Mouse (Mus musculus) hindbrain, embryonic 14.5 days (tissue): ENCODE results near the gene Usp29. TPM values are rescaled to one million over a fixed set of nuclear protein-coding genes. Genes with fewer than 3 reads are reported as not detected.

Experiments used
- ATAC-seq: fragments of 200-750 bp; cut with Nextera tagmentation; 2 replicates; pipeline ENCODE4 v1.8.0; 2017; ENCODE audit warnings: moderate number of reproducible peaks, mild to moderate bottlenecking, moderate TSS enrichment, moderate library complexity; ENCODE audit not compliant: low FRiP score
- DNase-seq: peaks from one replicate; pipeline ENCODE4 v3.0.0-alpha.2; 2015; ENCODE audit warnings: low spot score
- H3K27ac ChIP-seq: fragments of 300-500 bp; sonication (generic); 2 replicates; pipeline ENCODE4 v1.5.1; 2014; ENCODE audit warnings: mild to moderate bottlenecking, moderate library complexity
- H3K27me3 ChIP-seq: fragments of 300-500 bp; sonication (generic); 2 replicates; pipeline ENCODE4 v1.6.1; 2014; ENCODE audit warnings: mild to moderate bottlenecking, low read length, mixed read lengths; ENCODE audit not compliant: control insufficient read depth, insufficient read depth
- H3K36me3 ChIP-seq: fragments of 300-500 bp; sonication (generic); replicated peaks from 2 replicates; pipeline ENCODE4 v1.6.1; 2014; ENCODE audit not compliant: control insufficient read depth, insufficient read depth
- H3K4me1 ChIP-seq: fragments of 300-500 bp; sonication (generic); replicated peaks from 2 replicates; pipeline ENCODE4 v1.6.1; 2014; ENCODE audit warnings: antibody characterized with exemption, low read length, mixed read lengths; ENCODE audit not compliant: control insufficient read depth, insufficient read depth
- H3K4me2 ChIP-seq: fragments of 300-500 bp; sonication (generic); replicated peaks from 2 replicates; pipeline ENCODE4 v1.6.1; 2014; ENCODE audit warnings: mild to moderate bottlenecking, moderate library complexity
- H3K4me3 ChIP-seq: fragments of 300-500 bp; sonication (generic); replicated peaks from 2 replicates; pipeline ENCODE4 v1.5.1; 2014; ENCODE audit warnings: mild to moderate bottlenecking, low read length
- H3K9ac ChIP-seq: fragments of 300-500 bp; sonication (generic); 2 replicates; pipeline ENCODE4 v1.6.1; 2014
- H3K9me3 ChIP-seq: fragments of 300-500 bp; sonication (generic); 2 replicates; pipeline ENCODE4 v1.6.1; 2016; ENCODE audit warnings: low read length; ENCODE audit not compliant: control insufficient read depth
- WGBS: fragments of 180-500 bp; shearing (Covaris S2); extraction: QIAGEN DNeasy Blood & Tissue Kit; methylation state at CpG from one replicate; pipeline ENCODE4 v1.1.7; 2014; 5-methylcytosine and 5-hydroxymethylcytosine counted together
- polyA plus RNA-seq: library from polyadenylated mRNA; unstranded; fragments of >200 nt; fragmentation: Nextera tagmentation; extraction: Ambion mirVana; gene quantifications from 2 replicates; pipeline ENCODE4 v1.2.1, GENCODE M21; 2014

Gene Usp29
- 29.0 and 29.4 TPM in 2 replicates for polyA plus RNA-seq

DNA sequence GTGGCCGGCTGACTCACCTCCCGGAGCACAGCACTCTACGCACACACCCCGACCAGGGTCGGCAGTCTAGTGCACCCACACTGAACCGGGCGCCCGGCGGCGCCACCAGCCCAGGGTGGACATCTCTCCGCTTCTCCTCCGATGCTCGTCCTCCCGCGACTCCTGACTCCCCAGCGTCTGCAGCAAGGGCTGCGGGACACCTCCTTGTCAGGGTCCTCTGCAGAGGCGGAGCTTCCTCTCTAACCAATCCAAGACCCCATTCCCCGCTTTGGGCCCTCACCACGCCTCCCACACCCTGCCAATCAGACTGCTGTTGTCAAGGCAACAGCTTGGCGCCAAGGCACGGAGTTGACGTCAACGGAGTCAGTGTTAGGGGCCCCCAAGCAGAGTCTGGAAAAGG, at the start of gene Usp29, which contains the start of gene Peg3:
Gene Usp29 (plus strand): TSS at position 338 of the 400 bp plus-strand sequence.
Gene Peg3 (minus strand): TSS at position 191 of the 400 bp plus-strand sequence.
- peak within 1 kb of the TSS; percentile 61 for H3K4me3 ChIP-seq
- H3K4me2 ChIP-seq = peak within 1 kb of the TSS; percentile 49
- H3K27me3 ChIP-seq = no peaks in the 10 kb centered on the region
- DNase-seq (peak; percentile 90), ATAC-seq (peak; percentile 46)
- H3K9me3 ChIP-seq = peaks cover 40% of the 10 kb centered on the region
- H3K27ac ChIP-seq = peak within 1 kb of the TSS; percentile 98
- 0 out of 2 replicates have a peak, but pooled peaks cover 4% of the 10 kb centered on the region for H3K4me1 ChIP-seq
- peaks cover 8% of the 10 kb centered on the region; the same call in 1 of the 2 replicates for H3K36me3 ChIP-seq
- WGBS = 43% methylated on average over 24 of the region's 24 CpGs
- H3K9ac ChIP-seq = peak within 1 kb of the TSS; percentile 72

- Histone ChIP-seq H3K4me3 (no peak overlapping the region), H3K4me1 (no peaks in the 10 kb centered on the region), H3K9me3 (no peaks in the 10 kb centered on the region), H3K4me2 (no peak overlapping the region), H3K36me3 (0 out of 2 replicates have a peak, but pooled peaks cover 4% of the 10 kb centered on the region), H3K27me3 (no peaks in the 10 kb centered on the region), H3K9ac (no peak overlapping the region), H3K27ac (no peak overlapping the region)
- no peak for ATAC-seq
- WGBS = 97% methylated on average over 6 of the region's 6 CpGs
- no peak for DNase-seq
Measured at GRCm38 (mm10) chr7:6685511-6685910, 44.9 kb upstream of the Usp29 start.

- H3K9me3 ChIP-seq = no peaks in the 10 kb centered on the region
- no peaks in the 10 kb centered on the region for H3K4me1 ChIP-seq
- peak within 1 kb of the TSS; percentile 37; the same call in 1 of the 2 replicates for H3K9ac ChIP-seq
- H3K36me3 ChIP-seq = no peaks in the 10 kb centered on the region
- peak within 1 kb of the TSS; percentile 67 for H3K4me2 ChIP-seq
- no peak within 1 kb of the TSS for H3K27ac ChIP-seq
- WGBS = 11% methylated on average over 32 of the region's 32 CpGs
- no peaks in the 10 kb centered on the region for H3K27me3 ChIP-seq
- peak within 1 kb of the TSS; percentile 38 for H3K4me3 ChIP-seq
- DNase-seq = peak; percentile 89
- ATAC-seq = peak; percentile 100
Measured at GRCm38 (mm10) chr7:6696241-6697045, 33.9 kb upstream of the Usp29 start, which contains the start of gene Zim1. Gene Zim1 (minus strand): TSS chr7:6696450.

- WGBS = 87% methylated on average over 3 of the region's 3 CpGs
Measured at GRCm38 (mm10) chr7:6699230-6699629, 31.1 kb upstream of the Usp29 start.

GRCm38 (mm10) chr7:6707416-6708015, 22.9 kb upstream of the Usp29 start:
- Histone ChIP-seq H3K4me3 (no peak overlapping the region), H3K36me3 (peaks cover 81% of the 10 kb centered on the region), H3K4me2 (no peak overlapping the region), H3K27me3 (no peaks in the 10 kb centered on the region), H3K9ac (no peak overlapping the region), H3K27ac (no peak overlapping the region), H3K9me3 (0 out of 2 replicates have a peak, but pooled peaks cover 2% of the 10 kb centered on the region), H3K4me1 (no peaks in the 10 kb centered on the region)
- 95% methylated on average over 23 of the region's 23 CpGs for whole genome bisulfite sequencing
- DNase-seq (no peak), ATAC-seq (no peak)

More at GRCm38 (mm10) chr7:6699230-6699629, 31.1 kb upstream of the Usp29 start:
- Histone ChIP-seq H3K4me3 (no peak overlapping the region), H3K4me2 (no peak overlapping the region), H3K27ac (no peak overlapping the region), H3K9ac (no peak overlapping the region), H3K4me1 (no peaks in the 10 kb centered on the region), H3K36me3 (peaks cover 8% of the 10 kb centered on the region), H3K9me3 (no peaks in the 10 kb centered on the region), H3K27me3 (no peaks in the 10 kb centered on the region)
- ATAC-seq = no peak
- DNase-seq = no peak

- ATAC-seq = no peak
- Histone ChIP-seq H3K36me3 (peaks cover 88% of the 10 kb centered on the region), H3K4me1 (no peaks in the 10 kb centered on the region), H3K4me2 (no peak overlapping the region), H3K9ac (no peak overlapping the region), H3K27ac (no peak overlapping the region), H3K27me3 (no peaks in the 10 kb centered on the region), H3K4me3 (no peak overlapping the region), H3K9me3 (0 out of 2 replicates have a peak, but pooled peaks cover 2% of the 10 kb centered on the region)
- no peak for DNase-seq
- 88% methylated on average over 17 of the region's 17 CpGs for WGBS
Measured at GRCm38 (mm10) chr7:6708451-6709180, 21.8 kb upstream of the Usp29 start.

- Histone ChIP-seq H3K9me3 (0 out of 2 replicates have a peak, but pooled peaks cover 2% of the 10 kb centered on the region), H3K4me2 (no peak overlapping the region), H3K27ac (no peak overlapping the region), H3K36me3 (peaks cover 91% of the 10 kb centered on the region), H3K4me1 (no peaks in the 10 kb centered on the region), H3K27me3 (no peaks in the 10 kb centered on the region), H3K4me3 (no peak overlapping the region), H3K9ac (no peak overlapping the region)
- 98% methylated on average over 15 of the region's 15 CpGs for WGBS
- DNase-seq (no peak), ATAC-seq (no peak)
Measured at GRCm38 (mm10) chr7:6709396-6709795, 21.0 kb upstream of the Usp29 start.

- peak; percentile 80 for DNase-seq
- no peaks in the 10 kb centered on the region for H3K27me3 ChIP-seq
- H3K36me3 ChIP-seq = peaks cover 24% of the 10 kb centered on the region; the same call in 1 of the 2 replicates
- H3K4me3 ChIP-seq = peak overlapping the region; percentile 61
- H3K4me1 ChIP-seq = no peaks in the 10 kb centered on the region
- H3K9me3 ChIP-seq = peaks cover 40% of the 10 kb centered on the region
- peak; percentile 67 for ATAC-seq
- WGBS = 53% methylated on average over 19 of the region's 19 CpGs
- H3K4me2 ChIP-seq = peak overlapping the region; percentile 50
- peak overlapping the region; percentile 49; the same call in 1 of the 2 replicates for H3K9ac ChIP-seq
- H3K27ac ChIP-seq = peak overlapping the region; percentile 98
Measured at GRCm38 (mm10) chr7:6727351-6728121, 2.8 kb upstream of the Usp29 start.
